ENCODE assay signal across 29 mouse cellular contexts in genomic region chr3:152201651-152202050, GRCm38 (mm10). TPM values are rescaled to one million over a fixed set of nuclear protein-coding genes. Genes with fewer than 3 reads are reported as not detected.
DNase-seq lines count a peak whose midpoint lies in the region; ATAC-seq lines count a peak whose summit lies in the region.
"Had no signal": no experiment of that assay in that cellular context is flagged by ENCODE, and none has a peak within 500 bp of the region (broad histone marks: within the 10 kb centered on the region; RNA-seq: fewer than 3 reads in every experiment).

No protein-coding gene starts in this region.

- H3K4me1 ChIP-seq in liver, embryonic 15.5 days (replicated peaks), result peaks cover 27% of the 10 kb centered on the region
- H3K4me1 ChIP-seq: embryonic facial prominence, embryonic 12.5 days; hindbrain, embryonic 13.5 days; kidney, embryonic 15.5 days had no signal

- ATAC-seq in liver, embryonic 15.5 days (ENCODE audit: insufficient read depth), result no peak
- ATAC-seq in megakaryocyte-erythroid progenitor cell, adult 5-6 weeks (replicated peaks; ENCODE audit: low FRiP score, low TSS enrichment, poor library complexity, severe bottlenecking), result no peak
- ATAC-seq: forebrain, embryonic 14.5 days; midbrain, embryonic 16.5 days had no signal

- peaks cover 11% of the 10 kb centered on the region; the same call in 1 of the 2 replicates for H3K36me3 ChIP-seq in liver, embryonic 15.5 days (replicated peaks)
- H3K36me3 ChIP-seq: embryonic facial prominence, embryonic 12.5 days; hindbrain, embryonic 13.5 days; kidney, embryonic 15.5 days had no signal

- no peak overlapping the region for H3K4me2 ChIP-seq in liver, embryonic 15.5 days
- H3K4me2 ChIP-seq: embryonic facial prominence, embryonic 12.5 days; heart, embryonic 11.5 days; hindbrain, embryonic 13.5 days; kidney, embryonic 15.5 days; lung, embryonic 14.5 days; midbrain, embryonic 11.5 days had no signal

- no peaks in the 10 kb centered on the region for H3K27me3 ChIP-seq in liver, embryonic 15.5 days
- H3K27me3 ChIP-seq: embryonic facial prominence, embryonic 12.5 days; hindbrain, embryonic 13.5 days; kidney, embryonic 15.5 days had no signal

- no peak overlapping the region for H3K9ac ChIP-seq in liver, embryonic 15.5 days
- H3K9ac ChIP-seq: embryonic facial prominence, embryonic 12.5 days; hindbrain, embryonic 13.5 days; kidney, embryonic 15.5 days; lung, embryonic 14.5 days had no signal

- H3K27ac ChIP-seq in liver, embryonic 15.5 days (replicated peaks), result peak overlapping the region; percentile 65; the same call in 1 of the 2 replicates
- H3K27ac ChIP-seq: embryonic facial prominence, embryonic 12.5 days; hindbrain, embryonic 13.5 days; kidney, embryonic 15.5 days; layer of hippocampus, adult 2 months had no signal

- WGBS in liver, embryonic 15.5 days (ENCODE audit: insufficient replicate concordance), result 83% methylated on average over 2 of the region's 2 CpGs

- no peak overlapping the region for H3K4me3 ChIP-seq in liver, embryonic 15.5 days (replicated peaks)
- H3K4me3 ChIP-seq: embryonic facial prominence, embryonic 12.5 days; hindbrain, embryonic 13.5 days; kidney, embryonic 15.5 days; layer of hippocampus, adult 2 months had no signal

- H3K9me3 ChIP-seq in liver, embryonic 15.5 days (replicated peaks), result no peaks in the 10 kb centered on the region
- H3K9me3 ChIP-seq: embryonic facial prominence, embryonic 12.5 days; G1E; hindbrain, embryonic 13.5 days; kidney, embryonic 15.5 days had no signal

- peak; percentile 47 for DNase-seq in adrenal gland, postnatal 10 days
- DNase-seq in adrenal gland, postnatal 25 days, result no peak
- peak; percentile 3 for DNase-seq in thymus, postnatal 0 days (ENCODE audit: low spot score)
- DNase-seq in thymus, postnatal 14 days, result no peak
- no peak for DNase-seq in kidney, postnatal 14 days
- DNase-seq: cerebellum, adult 11 months; cerebellum, adult 9-10 months; cerebellum, postnatal 36 days; gastrocnemius, postnatal 25 days; heart, adult 18-20 months; heart, postnatal 4 days; kidney, adult 18-20 months; kidney, postnatal 36 days; left cerebral cortex, postnatal 4 days; lung, embryonic 14.5 days; lung, postnatal 14 days; right cerebral cortex, postnatal 4 days had no signal

RNA-seq across cellular contexts. Expression of gene Dnajb4, which starts 8.5 kb away (rescaled TPM):
- 10 to 100 TPM; 41.2 to 41.6 TPM for total RNA-seq in adrenal gland, postnatal 10 days (2021)
- total RNA-seq in adrenal gland, postnatal 25 days (2021), result 35.4 and 36.6 TPM in 2 replicates
- 35.3 and 37.0 TPM in 2 replicates for polyA plus RNA-seq in thymus, postnatal 0 days (2015; fragmentation: Nextera tagmentation; extraction: Ambion mirVana)
- 35.3 and 36.8 TPM in 2 replicates for polyA plus RNA-seq in liver, embryonic 15.5 days (2015; fragmentation: Nextera tagmentation; extraction: Ambion mirVana)
- total RNA-seq in megakaryocyte-erythroid progenitor cell, adult 5-6 weeks (2014; fragmentation: Nextera tagmentation), result 29.5 and 34.9 TPM in 2 replicates
- total RNA-seq in megakaryocyte-erythroid progenitor cell, adult 5-6 weeks (2017), result 74.0 and 111 TPM in 2 replicates

RNA-seq across cellular contexts. Expression of gene Fubp1, which starts 8.6 kb away (rescaled TPM):
- 100 to 1,000 TPM; 101 to 147 TPM for total RNA-seq in adrenal gland, postnatal 10 days (2021)
- total RNA-seq in adrenal gland, postnatal 25 days (2021), result 157 and 210 TPM in 2 replicates
- 234 and 249 TPM in 2 replicates for polyA plus RNA-seq in thymus, postnatal 0 days (2015; fragmentation: Nextera tagmentation; extraction: Ambion mirVana)
- polyA plus RNA-seq in liver, embryonic 15.5 days (2015; fragmentation: Nextera tagmentation; extraction: Ambion mirVana), result 55.1 and 57.1 TPM in 2 replicates
- total RNA-seq in megakaryocyte-erythroid progenitor cell, adult 5-6 weeks (2014; fragmentation: Nextera tagmentation), result 197 and 235 TPM in 2 replicates
- 282 and 332 TPM in 2 replicates for total RNA-seq in megakaryocyte-erythroid progenitor cell, adult 5-6 weeks (2017)

RNA-seq across cellular contexts. Expression of gene Gipc2, which starts 35.6 kb away (rescaled TPM):
- total RNA-seq in adrenal gland, postnatal 10 days (2021), result 1 to 10 TPM in 1 of 2 experiments, under 1 TPM in 1; 0.94 to 1.7 TPM
- total RNA-seq in adrenal gland, postnatal 25 days (2021), result 1.1 TPM in 1 of 2 replicates, not detected in the other
- 1.1 and 1.4 TPM in 2 replicates for polyA plus RNA-seq in thymus, postnatal 0 days (2015; fragmentation: Nextera tagmentation; extraction: Ambion mirVana)
- polyA plus RNA-seq in liver, embryonic 15.5 days (2015; fragmentation: Nextera tagmentation; extraction: Ambion mirVana), result 19.3 and 20.0 TPM in 2 replicates
- total RNA-seq in megakaryocyte-erythroid progenitor cell, adult 5-6 weeks (2014; fragmentation: Nextera tagmentation), result not detected in 2 replicates
- total RNA-seq in megakaryocyte-erythroid progenitor cell, adult 5-6 weeks (2017), result not detected in 2 replicates
- total RNA-seq: neutrophil, adult 5-6 weeks had no signal
- polyA plus RNA-seq: G1E had no signal

Comparison
In these comparisons a context has a peak if more than half of its experiments do, and no peak if none do; other contexts are left out.
1. DNase-seq: peak in adrenal gland, postnatal 10 days (single experiment) and thymus, postnatal 0 days (single experiment); none in adrenal gland, postnatal 25 days (single experiment), thymus, postnatal 14 days (single experiment) and kidney, postnatal 14 days (single experiment).